Mouse (Mus musculus) heart, postnatal 0 days (tissue): ENCODE measurements around the gene Hist1h1a.

Source experiments
- CTCF ChIP-seq: IDR thresholded peaks from 2 replicates; pipeline ENCODE4 v1.5.1; 2016; ENCODE audit warnings: antibody characterized with exemption, control low read depth, low read depth
- EP300 ChIP-seq: IDR thresholded peaks from 2 replicates; pipeline ENCODE4 v1.6.1; 2016; ENCODE audit warnings: antibody characterized with exemption, low read depth

- no peak for TF ChIP-seq CTCF
- TF ChIP-seq EP300: no peak
Measured at GRCm38 (mm10) chr13:23724239-23724638, 39.2 kb upstream of the Hist1h1a start.
